Mouse (Mus musculus) cortical plate, adult 2 months (tissue): ENCODE results near the gene Mterf2.

Source experiments
- CTCF ChIP-seq: fragments of 200-500 bp; IDR thresholded peaks from 2 replicates; pipeline ENCODE4 v1.5.1; 2011; ENCODE audit warnings: mild to moderate bottlenecking, control low read depth, low read length; ENCODE audit not compliant: insufficient read depth; ENCODE audit errors: extremely low read depth
- POLR2A ChIP-seq: fragments of 200-500 bp; IDR thresholded peaks from 2 replicates; pipeline ENCODE4 v1.6.1; 2011; ENCODE audit warnings: mild to moderate bottlenecking, low read length, control low read depth; ENCODE audit not compliant: insufficient read depth; ENCODE audit errors: extremely low read depth

GRCm38 (mm10) chr10:85176640-85177039 is 48.8 kb upstream of the Mterf2 start:
- TF ChIP-seq CTCF (no peak), POLR2A (no peak)
